Mouse (Mus musculus) heart, postnatal 0 days (tissue): Measurements from ENCODE around the gene Prx. TPM values are rescaled to one million over a fixed set of nuclear protein-coding genes. Genes with fewer than 3 reads are reported as not detected.

Experiments used
- ATAC-seq: fragments of 200-750 bp; cut with Nextera tagmentation; 2 replicates; pipeline ENCODE4 v1.8.0; 2017; ENCODE audit warnings: low read depth, moderate number of reproducible peaks, moderate library complexity; ENCODE audit not compliant: insufficient read depth
- DNase-seq: peaks from one replicate; pipeline ENCODE4 v3.0.0-alpha.2; 2016; ENCODE audit warnings: low spot score
- H3K27ac ChIP-seq: fragments of 300-500 bp; sonication (generic); 2 replicates; pipeline ENCODE4 v1.5.1; 2014; ENCODE audit warnings: low read depth, mild to moderate bottlenecking
- H3K27me3 ChIP-seq: fragments of 300-500 bp; sonication (generic); 2 replicates; pipeline ENCODE4 v1.6.1; 2014; ENCODE audit warnings: low read length, mixed read lengths; ENCODE audit not compliant: control insufficient read depth, insufficient read depth
- H3K36me3 ChIP-seq: fragments of 300-500 bp; sonication (generic); replicated peaks from 2 replicates; pipeline ENCODE4 v1.6.1; 2014; ENCODE audit warnings: low read length, mixed read lengths; ENCODE audit not compliant: control insufficient read depth, insufficient read depth
- H3K4me1 ChIP-seq: fragments of 300-500 bp; sonication (generic); 2 replicates; pipeline ENCODE4 v1.6.1; 2014; ENCODE audit warnings: antibody characterized with exemption; ENCODE audit not compliant: control insufficient read depth, insufficient read depth
- H3K4me2 ChIP-seq: fragments of 300-500 bp; sonication (generic); 2 replicates; pipeline ENCODE4 v1.6.1; 2014; ENCODE audit warnings: low read depth, mild to moderate bottlenecking, low read length, moderate library complexity
- H3K4me3 ChIP-seq: fragments of 300-500 bp; sonication (generic); 2 replicates; pipeline ENCODE4 v1.5.1; 2014; ENCODE audit warnings: low read depth, low read length
- H3K9ac ChIP-seq: fragments of 300-500 bp; sonication (generic); replicated peaks from 2 replicates; pipeline ENCODE4 v1.6.1; 2014; ENCODE audit warnings: low read depth, low read length, mixed read lengths
- H3K9me3 ChIP-seq: fragments of 300-500 bp; sonication (generic); replicated peaks from 2 replicates; pipeline ENCODE4 v1.6.1; 2016; ENCODE audit warnings: low read length; ENCODE audit not compliant: control insufficient read depth
- CTCF ChIP-seq: IDR thresholded peaks from 2 replicates; pipeline ENCODE4 v1.5.1; 2016; ENCODE audit warnings: antibody characterized with exemption, control low read depth, low read depth
- EP300 ChIP-seq: IDR thresholded peaks from 2 replicates; pipeline ENCODE4 v1.6.1; 2016; ENCODE audit warnings: antibody characterized with exemption, low read depth
- WGBS: fragments of 180-500 bp; shearing (Covaris S2); extraction: QIAGEN DNeasy Blood & Tissue Kit; methylation state at CpG from one replicate; pipeline ENCODE4 v1.1.7; 2014; 5-methylcytosine and 5-hydroxymethylcytosine counted together
- polyA plus RNA-seq: library from polyadenylated mRNA; unstranded; fragments of >200 nt; fragmentation: Nextera tagmentation; extraction: Ambion mirVana; gene quantifications from 2 replicates; pipeline ENCODE4 v1.2.1, GENCODE M21; 2015
- total RNA-seq: library from RNA; depleted of rRNA; stranded (reverse); fragments of >200 nt; gene quantifications from 2 replicates; pipeline ENCODE4 v1.2.3, GENCODE M21; 2014; ENCODE audit warnings: low replicate concordance

Prx gene
- total and polyA plus RNA-seq, 2 experiments from 2014 or later, result 1.1 to 1.9 TPM

- Histone ChIP-seq H3K4me3 (no peak overlapping the region), H3K27ac (no peak overlapping the region), H3K4me2 (no peak overlapping the region), H3K27me3 (no peaks in the 10 kb centered on the region), H3K4me1 (peaks cover 12% of the 10 kb centered on the region; the same call in 1 of the 2 replicates), H3K36me3 (peaks cover 22% of the 10 kb centered on the region), H3K9ac (no peak overlapping the region), H3K9me3 (no peaks in the 10 kb centered on the region)
- ATAC-seq, result no peak
- 72% methylated on average over 7 of the region's 7 CpGs for WGBS
- DNase-seq, result no peak
- TF ChIP-seq CTCF (no peak), EP300 (no peak)
Observed at GRCm38 (mm10) chr7:27478561-27478960, 20.6 kb upstream of the Prx start.

- DNase-seq (no peak), ATAC-seq (no peak)
- Histone ChIP-seq H3K36me3 (peaks cover 22% of the 10 kb centered on the region), H3K27me3 (no peaks in the 10 kb centered on the region), H3K9me3 (no peaks in the 10 kb centered on the region), H3K4me3 (no peak overlapping the region), H3K9ac (no peak overlapping the region), H3K27ac (no peak overlapping the region), H3K4me1 (peaks cover 12% of the 10 kb centered on the region; the same call in 1 of the 2 replicates), H3K4me2 (no peak overlapping the region)
- TF ChIP-seq EP300, result no peak
- TF ChIP-seq CTCF, result no peak
- 92% methylated on average over 1 of the region's 1 CpGs for WGBS
Observed at GRCm38 (mm10) chr7:27479750-27480149, 19.4 kb upstream of the Prx start.

- 74% methylated on average over 3 of the region's 3 CpGs for WGBS
- H3K4me1 ChIP-seq, result peaks cover 6% of the 10 kb centered on the region; the same call in 1 of the 2 replicates
- H3K9me3 ChIP-seq, result no peaks in the 10 kb centered on the region
- H3K36me3 ChIP-seq, result peaks cover 22% of the 10 kb centered on the region
- H3K4me2 ChIP-seq, result no peak overlapping the region
- H3K4me3 ChIP-seq, result no peak overlapping the region
- no peak overlapping the region for H3K9ac ChIP-seq
- no peaks in the 10 kb centered on the region for H3K27me3 ChIP-seq
- ATAC-seq (no peak), DNase-seq (no peak)
- H3K27ac ChIP-seq, result peak overlapping the region; percentile 76
- no peak for TF ChIP-seq EP300
- no peak for TF ChIP-seq CTCF
Observed at GRCm38 (mm10) chr7:27480506-27480905, 18.6 kb upstream of the Prx start.

GRCm38 (mm10) chr7:27480927-27481626 is 18.0 kb upstream of the Prx start:
- H3K9me3 ChIP-seq, result no peaks in the 10 kb centered on the region
- no peaks in the 10 kb centered on the region for H3K27me3 ChIP-seq
- peaks cover 22% of the 10 kb centered on the region for H3K36me3 ChIP-seq
- peak overlapping the region; percentile 27 for H3K9ac ChIP-seq
- H3K4me3 ChIP-seq, result peak overlapping the region; percentile 38
- no peak for ATAC-seq
- peak overlapping the region; percentile 65 for H3K4me2 ChIP-seq
- no peak for DNase-seq
- peaks cover 9% of the 10 kb centered on the region; the same call in 1 of the 2 replicates for H3K4me1 ChIP-seq
- 16% methylated on average over 11 of the region's 11 CpGs for WGBS
- peak overlapping the region; percentile 76 for H3K27ac ChIP-seq
- TF ChIP-seq CTCF, result no peak
- TF ChIP-seq EP300, result no peak

- Histone ChIP-seq H3K9me3 (no peaks in the 10 kb centered on the region), H3K36me3 (peaks cover 17% of the 10 kb centered on the region), H3K4me3 (peak overlapping the region; percentile 38), H3K27me3 (no peaks in the 10 kb centered on the region), H3K4me2 (peak overlapping the region; percentile 65), H3K27ac (peak overlapping the region; percentile 76), H3K4me1 (peaks cover 8% of the 10 kb centered on the region; the same call in 1 of the 2 replicates), H3K9ac (peak overlapping the region; percentile 27)
- 0% methylated on average over 7 of the region's 12 CpGs for WGBS
- DNase-seq (peak; percentile 91), ATAC-seq (peak; percentile 96)
- 0 out of 2 replicates have a peak, but pooled peaks have one; percentile 60 for TF ChIP-seq EP300
- TF ChIP-seq CTCF, result no peak
Observed at GRCm38 (mm10) chr7:27481627-27481969, 17.5 kb upstream of the Prx start.

- no peak for TF ChIP-seq CTCF
- no peak for TF ChIP-seq EP300
- 85% methylated on average over 4 of the region's 4 CpGs for WGBS
- DNase-seq, result no peak
- Histone ChIP-seq H3K9ac (no peak overlapping the region), H3K27ac (no peak overlapping the region), H3K27me3 (no peaks in the 10 kb centered on the region), H3K4me2 (no peak overlapping the region), H3K4me3 (no peak overlapping the region), H3K36me3 (0 out of 2 replicates have a peak, but pooled peaks cover 3% of the 10 kb centered on the region), H3K4me1 (peaks cover 10% of the 10 kb centered on the region), H3K9me3 (no peaks in the 10 kb centered on the region)
- ATAC-seq, result no peak
Observed at GRCm38 (mm10) chr7:27483860-27484259, 15.3 kb upstream of the Prx start.
